Mouse (Mus musculus): ENCODE data around the gene Id1. TPM values are rescaled to one million over a fixed set of nuclear protein-coding genes. Genes with fewer than 3 reads are reported as not detected.

Id1 gene
- polyA plus RNA-seq (2015; fragmentation: Nextera tagmentation; extraction: Ambion mirVana), result 91.1 and 97.3 TPM in 2 replicates

DNA sequence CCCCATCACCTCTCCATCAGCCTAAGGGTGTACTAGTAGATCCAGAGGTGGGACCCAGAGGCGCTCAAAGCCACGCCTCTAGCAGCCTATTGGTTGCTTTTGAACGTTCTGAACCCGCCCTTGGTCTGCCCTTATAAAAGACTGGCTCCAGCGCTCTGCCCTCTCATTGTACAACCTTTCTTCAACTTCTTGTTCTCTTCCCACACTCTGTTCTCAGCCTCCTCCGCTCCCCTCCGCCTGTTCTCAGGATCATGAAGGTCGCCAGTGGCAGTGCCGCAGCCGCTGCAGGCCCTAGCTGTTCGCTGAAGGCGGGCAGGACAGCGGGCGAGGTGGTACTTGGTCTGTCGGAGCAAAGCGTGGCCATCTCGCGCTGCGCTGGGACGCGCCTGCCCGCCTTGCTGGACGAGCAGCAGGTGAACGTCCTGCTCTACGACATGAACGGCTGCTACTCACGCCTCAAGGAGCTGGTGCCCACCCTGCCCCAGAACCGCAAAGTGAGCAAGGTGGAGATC is at the start of gene Id1:
Gene Id1 (plus strand): TSS at position 162 of the 512 bp plus-strand sequence.

DNA sequence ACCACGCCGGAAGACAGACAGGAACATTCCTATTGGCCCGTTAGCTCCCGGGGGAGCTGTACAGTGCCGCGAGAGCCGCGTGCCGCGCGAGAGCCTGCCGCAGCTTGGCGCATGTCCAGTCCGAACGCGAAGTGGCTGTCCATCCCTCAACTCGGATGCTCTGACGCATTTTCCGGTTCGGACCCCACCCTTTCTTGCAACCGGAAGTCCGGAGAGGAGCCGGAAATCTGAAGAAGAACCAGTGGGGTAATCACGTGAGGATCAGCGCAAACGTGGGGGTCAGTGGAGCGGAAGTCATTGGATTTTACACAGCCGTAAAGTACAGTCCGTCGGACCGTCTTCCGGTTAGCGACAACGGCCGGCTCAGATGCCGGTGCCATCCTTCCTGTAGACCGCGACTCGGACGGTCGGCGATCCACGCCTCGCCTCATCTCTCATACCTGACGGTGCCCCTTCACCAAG is 49.2 kb upstream of the Id1 start, which contains the start of gene Mcts2:
Gene Mcts2 (plus strand): TSS at position 230 of the 462 bp plus-strand sequence.

DNA sequence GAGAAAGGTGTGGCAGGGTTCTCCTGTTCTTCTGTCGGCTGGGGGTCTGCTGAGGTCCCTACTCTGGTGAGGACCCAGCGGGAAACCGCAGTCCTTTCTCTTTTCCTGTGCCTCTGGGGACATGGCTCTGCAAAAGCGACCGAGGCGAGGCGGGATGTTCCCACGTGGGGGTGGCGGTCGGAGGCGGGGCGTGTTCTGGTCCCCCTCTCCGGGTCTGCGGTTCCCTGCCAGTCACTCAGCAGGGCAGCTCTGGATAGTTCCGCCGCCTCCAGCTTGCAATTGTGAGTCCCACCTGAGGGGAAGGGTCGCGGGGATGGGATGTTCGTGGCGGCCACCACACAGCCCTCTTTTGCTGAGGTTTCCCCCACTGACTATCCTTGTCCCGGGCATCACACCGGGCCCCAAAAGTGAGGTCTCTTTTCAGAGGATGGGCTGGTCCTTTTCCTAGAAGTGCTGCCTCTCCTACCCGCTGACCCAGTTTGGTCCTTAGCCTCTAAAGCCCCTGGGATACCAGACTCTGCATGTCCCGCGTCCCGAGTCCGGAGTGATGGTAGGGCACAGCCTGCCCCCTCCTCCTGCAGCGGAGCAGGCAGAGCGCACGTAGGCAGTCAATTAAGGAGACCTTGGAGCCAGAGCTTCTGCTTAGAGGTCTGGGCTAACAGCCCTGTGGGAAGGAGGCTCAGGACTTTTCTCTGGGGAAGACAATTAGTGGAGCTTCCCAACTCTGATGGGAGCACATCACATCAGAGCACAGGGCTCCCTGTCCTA is 18.1 kb downstream of the Id1 start, which contains the start of gene Cox4i2:
Gene Cox4i2 (plus strand): TSS at position 230 of the 768 bp plus-strand sequence.

Small RNA genes within 50 kb of the gene (microRNA-seq; reads per million reads assigned to microRNA genes)
- gene Gm23802 (ENCODE audit: borderline replicate concordance, insufficient number of aligned reads), result not detected

Other genes starting within 250 kb of the Id1 start
- gene Defb22, start 246.1 kb upstream of the Id1 start, polyA plus RNA-seq (2015; fragmentation: Nextera tagmentation; extraction: Ambion mirVana), result not detected in 2 replicates
- gene Defb26, start 224.6 kb upstream of the Id1 start, polyA plus RNA-seq (2015; fragmentation: Nextera tagmentation; extraction: Ambion mirVana), result not detected in 2 replicates
- not detected in 2 replicates for gene Defb28, start 218.0 kb upstream of the Id1 start, polyA plus RNA-seq (2015; fragmentation: Nextera tagmentation; extraction: Ambion mirVana)
- 0.41 TPM in 1 of 2 replicates, not detected in the other for gene Defb29, start 196.2 kb upstream of the Id1 start, polyA plus RNA-seq (2015; fragmentation: Nextera tagmentation; extraction: Ambion mirVana)
- not detected in 2 replicates for gene Gm17416, start 166.9 kb upstream of the Id1 start, polyA plus RNA-seq (2015; fragmentation: Nextera tagmentation; extraction: Ambion mirVana)
- gene Defb21, start 163.5 kb upstream of the Id1 start, polyA plus RNA-seq (2015; fragmentation: Nextera tagmentation; extraction: Ambion mirVana), result not detected in 2 replicates
- 10.1 and 18.3 TPM in 2 replicates for gene Defb19, start 155.9 kb upstream of the Id1 start, polyA plus RNA-seq (2015; fragmentation: Nextera tagmentation; extraction: Ambion mirVana)
- gene Defb45, start 136.9 kb upstream of the Id1 start, polyA plus RNA-seq (2015; fragmentation: Nextera tagmentation; extraction: Ambion mirVana), result not detected in 2 replicates
- gene Defb36, start 131.9 kb upstream of the Id1 start, polyA plus RNA-seq (2015; fragmentation: Nextera tagmentation; extraction: Ambion mirVana), result 9.0 and 10.7 TPM in 2 replicates
- 4.1 and 5.2 TPM in 2 replicates for gene Defb25, start 113.2 kb upstream of the Id1 start, polyA plus RNA-seq (2015; fragmentation: Nextera tagmentation; extraction: Ambion mirVana)
- gene Rem1, start 109.3 kb upstream of the Id1 start, polyA plus RNA-seq (2015; fragmentation: Nextera tagmentation; extraction: Ambion mirVana), result 8.9 and 10.3 TPM in 2 replicates
- gene H13, start 66.8 kb upstream of the Id1 start, polyA plus RNA-seq (2015; fragmentation: Nextera tagmentation; extraction: Ambion mirVana), result 141 and 183 TPM in 2 replicates
- gene Mcts2, start 49.2 kb upstream of the Id1 start, polyA plus RNA-seq (2015; fragmentation: Nextera tagmentation; extraction: Ambion mirVana), result 52.4 and 57.4 TPM in 2 replicates
- gene Cox4i2, start 17.9 kb downstream of the Id1 start, polyA plus RNA-seq (2015; fragmentation: Nextera tagmentation; extraction: Ambion mirVana), result 10.2 and 12.2 TPM in 2 replicates
- 59.1 and 59.8 TPM in 2 replicates for gene Bcl2l1, start 95.5 kb downstream of the Id1 start, polyA plus RNA-seq (2015; fragmentation: Nextera tagmentation; extraction: Ambion mirVana)
- gene Tpx2, start 111.7 kb downstream of the Id1 start, polyA plus RNA-seq (2015; fragmentation: Nextera tagmentation; extraction: Ambion mirVana), result 17.0 and 17.4 TPM in 2 replicates
- gene Mylk2, start 175.1 kb downstream of the Id1 start, polyA plus RNA-seq (2015; fragmentation: Nextera tagmentation; extraction: Ambion mirVana), result 0.05 and 0.72 TPM in 2 replicates
- gene Foxs1, start 197.0 kb downstream of the Id1 start, polyA plus RNA-seq (2015; fragmentation: Nextera tagmentation; extraction: Ambion mirVana), result 6.2 and 8.1 TPM in 2 replicates
- gene Dusp15, start 215.4 kb downstream of the Id1 start, polyA plus RNA-seq (2015; fragmentation: Nextera tagmentation; extraction: Ambion mirVana), result 0.83 and 0.95 TPM in 2 replicates
- gene Ttll9, start 226.2 kb downstream of the Id1 start, polyA plus RNA-seq (2015; fragmentation: Nextera tagmentation; extraction: Ambion mirVana), result 0.51 and 0.55 TPM in 2 replicates

All from adrenal gland, postnatal 0 days (tissue).